Mouse (Mus musculus): ENCODE data around the gene Gnb1l.
"Not testable (repeated sequence)": the region's sequence is repeated elsewhere in the genome, so short reads cannot be mapped to it uniquely, and the experiment has no call there.

Gnb1l gene

DNA sequence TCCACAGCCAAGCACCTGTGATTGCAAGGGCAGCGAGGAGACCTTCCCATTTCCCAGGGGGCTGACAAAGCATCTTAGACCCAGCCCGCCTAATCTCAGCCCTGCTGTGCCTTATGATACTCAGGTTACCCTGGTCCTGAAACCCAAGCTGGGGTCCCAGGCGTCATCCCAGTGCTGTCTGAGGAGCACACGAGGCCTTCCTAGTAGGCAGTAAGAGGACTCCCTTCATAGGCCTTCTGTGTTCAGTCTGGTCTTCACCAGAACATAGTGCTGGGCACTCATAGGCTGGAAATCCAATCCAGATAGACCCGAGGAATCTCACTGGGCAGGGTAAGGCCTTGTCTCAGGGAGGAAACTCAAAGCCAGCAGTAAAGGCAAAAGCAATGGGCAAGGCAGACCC is 14.7 kb upstream of the Gnb1l start:
- DNase-seq: no peak

DNA sequence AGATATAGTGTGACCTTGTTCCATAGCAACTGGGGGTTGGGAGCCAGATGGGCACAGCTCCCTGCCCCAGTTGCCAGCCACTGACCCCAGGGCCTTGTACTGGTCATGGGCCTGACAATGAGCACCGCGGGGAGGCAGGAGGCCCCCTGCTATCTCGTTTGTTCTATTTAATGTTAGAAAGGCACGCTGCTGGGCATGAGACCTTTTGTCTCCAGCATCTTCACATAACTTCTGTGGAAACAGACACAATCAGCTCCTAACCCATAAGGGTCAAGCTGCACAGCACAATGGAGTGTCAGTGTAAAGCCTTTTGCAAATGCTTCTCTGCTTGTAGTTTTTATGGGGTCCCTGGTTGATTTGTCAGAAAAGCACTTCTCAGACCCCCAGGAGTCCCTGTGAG is 14.1 kb upstream of the Gnb1l start:
- DNase-seq: peak in 1 of 2 experiments; percentile 19

DNA sequence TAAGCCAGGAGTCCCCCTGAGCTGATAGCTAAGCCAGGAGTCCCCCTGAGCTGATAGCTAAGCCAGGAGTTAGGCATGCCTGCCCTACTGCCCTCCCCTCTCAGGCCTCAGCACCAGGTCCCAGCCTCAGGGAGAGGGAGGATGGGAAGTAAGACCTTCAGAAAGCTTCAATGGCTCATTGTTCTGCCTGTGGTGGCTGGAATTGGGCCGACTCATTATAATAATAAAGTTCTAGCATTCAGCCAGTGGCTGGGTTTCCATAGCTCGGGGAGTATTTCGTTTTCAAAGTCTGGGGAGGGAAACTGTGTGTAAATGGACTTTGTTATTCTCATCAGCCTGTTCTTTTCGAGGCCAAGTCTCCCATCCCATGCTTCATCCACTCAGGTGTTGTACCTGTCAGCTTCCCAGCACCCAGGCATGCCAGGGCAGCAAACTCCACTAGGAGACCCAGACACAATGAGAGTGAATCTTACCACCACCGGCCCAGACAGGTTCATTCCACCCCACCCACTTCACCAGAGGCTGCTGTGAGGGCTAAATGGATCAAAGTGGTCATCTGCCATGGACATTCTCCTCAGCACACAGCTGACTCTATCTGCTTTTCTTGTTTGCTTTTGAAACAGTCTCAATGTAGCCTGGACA is 13.6 kb upstream of the Gnb1l start:
- DNase-seq: peak in 1 of 2 experiments; percentile 13

DNA sequence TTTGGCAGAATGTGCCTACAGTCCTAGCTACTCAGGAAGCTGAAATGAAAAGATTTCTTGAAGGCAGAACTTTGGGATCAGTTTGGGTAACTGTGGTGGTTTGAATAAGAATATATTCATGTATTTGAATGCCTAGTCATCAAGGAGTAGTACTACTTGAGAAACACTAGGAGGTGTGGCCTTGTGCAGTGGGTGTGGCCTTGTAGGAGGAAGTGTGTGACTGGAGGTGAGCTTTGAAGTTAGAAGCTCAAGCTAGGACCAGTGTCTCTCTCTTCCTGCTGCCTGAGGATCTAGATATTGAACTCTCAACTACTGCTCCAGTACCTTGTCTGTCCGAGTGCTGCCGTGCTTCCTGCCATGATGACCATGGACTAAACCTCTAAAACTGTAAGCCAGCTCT is 12.4 kb upstream of the Gnb1l start:
- no peak for DNase-seq

DNA sequence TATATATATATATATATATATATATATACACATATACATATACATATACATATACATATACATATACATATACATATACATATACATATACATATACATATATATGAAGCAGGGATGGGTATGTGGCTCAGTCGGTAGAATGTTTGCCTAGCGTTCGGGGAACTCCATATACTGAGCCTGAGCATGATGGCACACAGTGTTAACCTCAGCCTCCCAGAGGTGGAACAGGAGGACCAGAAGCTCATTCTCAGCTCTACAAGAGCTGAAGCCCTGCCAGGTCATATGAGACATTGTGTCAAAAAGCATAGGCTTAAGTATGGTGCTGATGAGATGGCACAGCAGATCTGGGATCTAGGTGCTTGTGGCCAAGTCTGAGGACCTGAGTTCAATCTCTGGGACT is 8.2 kb upstream of the Gnb1l start:
- DNase-seq: no peak

DNA sequence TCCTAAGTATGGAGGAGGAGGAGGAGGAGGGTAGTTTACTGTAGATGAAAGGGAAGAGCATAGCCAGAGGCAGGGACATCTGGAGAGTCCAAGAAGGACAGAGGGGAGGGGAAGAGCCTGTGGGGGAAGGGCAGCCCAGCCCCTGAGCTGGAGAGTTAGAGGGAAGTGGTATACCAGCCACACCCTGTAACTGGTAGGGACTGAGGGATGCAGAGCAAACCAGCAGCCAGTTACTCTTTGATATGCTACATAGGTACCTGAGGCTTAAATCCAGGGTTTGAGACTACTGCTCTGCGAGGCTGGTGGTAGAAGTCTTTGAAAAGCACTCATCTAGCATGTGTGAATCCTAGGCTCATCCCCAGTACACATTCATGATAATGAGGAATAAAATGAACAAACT is 7.6 kb upstream of the Gnb1l start:
- DNase-seq: no peak

DNA sequence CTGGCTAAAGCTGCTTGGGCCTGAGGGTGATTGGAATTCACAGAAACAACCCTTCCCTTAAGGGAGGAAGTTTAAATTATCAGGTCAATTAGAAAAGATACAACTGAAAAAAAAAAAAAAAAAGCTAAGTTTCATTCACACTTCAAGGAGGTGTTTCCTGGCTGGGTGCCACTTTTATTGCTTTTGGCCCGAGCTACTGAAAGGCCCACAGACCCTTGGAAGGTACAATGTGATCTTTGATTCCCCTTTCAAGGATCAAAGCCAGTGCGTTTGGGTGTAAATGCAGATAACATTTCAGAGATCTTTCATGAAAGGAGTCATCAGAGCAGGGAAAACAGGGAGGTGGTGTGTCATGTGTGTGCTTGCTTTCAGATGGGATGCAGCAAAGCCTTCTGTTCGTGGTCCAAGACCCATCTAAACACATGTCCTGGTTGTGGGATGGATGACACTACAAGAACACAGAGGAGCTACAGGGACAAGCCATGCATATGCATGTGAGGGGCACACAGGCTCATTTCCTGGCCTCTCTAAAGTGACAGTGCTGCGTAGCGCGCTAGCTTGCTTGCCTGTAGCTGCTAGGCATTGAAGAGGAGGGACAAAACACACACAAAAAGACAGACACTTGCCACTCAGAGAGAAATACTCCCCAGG is 523 bp upstream of the Gnb1l start:
- DNase-seq: peak; percentile 49 to 51

DNA sequence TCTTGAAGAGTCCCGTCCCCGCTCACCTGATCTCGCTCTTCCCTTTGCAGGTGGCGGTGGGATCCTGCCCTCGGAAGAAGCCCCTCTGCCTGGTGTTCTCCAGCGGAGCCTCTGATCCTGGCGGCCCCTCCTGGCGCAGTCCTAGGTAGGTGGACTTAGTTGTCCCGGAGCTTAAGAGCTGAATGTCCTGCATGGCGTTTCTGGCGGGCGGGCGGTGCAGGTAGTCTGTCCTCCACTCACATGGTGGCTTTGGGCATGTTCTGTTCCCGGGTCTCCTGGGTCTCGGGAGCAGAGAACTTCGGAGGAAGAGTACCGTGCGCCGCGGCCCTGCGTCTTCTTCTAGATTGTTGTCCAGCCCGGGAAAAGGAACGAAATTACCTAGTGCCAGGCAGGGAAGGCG is 483 bp downstream of the Gnb1l start:
- DNase-seq: peak; percentile 31 to 61

DNA sequence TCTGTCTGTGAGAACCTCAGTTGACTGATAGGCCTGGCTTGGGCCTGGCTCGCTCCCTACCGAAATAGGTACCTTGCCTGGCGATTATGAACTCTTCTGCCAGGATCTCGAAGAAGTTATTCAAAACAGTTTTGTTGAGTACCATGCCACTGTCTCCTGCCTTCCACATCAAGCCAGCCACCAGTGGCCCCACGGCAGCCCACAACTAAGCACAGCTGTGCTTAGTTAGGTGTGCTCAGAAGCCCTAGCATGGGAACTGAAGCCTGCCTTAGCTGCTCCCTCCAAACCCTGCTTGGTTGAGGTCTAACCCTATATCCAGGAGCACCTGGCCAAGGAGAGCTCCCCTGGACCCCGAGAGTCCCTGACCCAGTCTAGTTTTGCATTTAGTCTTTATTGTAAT is 3.0 kb downstream of the Gnb1l start:
- no peak for DNase-seq

DNA sequence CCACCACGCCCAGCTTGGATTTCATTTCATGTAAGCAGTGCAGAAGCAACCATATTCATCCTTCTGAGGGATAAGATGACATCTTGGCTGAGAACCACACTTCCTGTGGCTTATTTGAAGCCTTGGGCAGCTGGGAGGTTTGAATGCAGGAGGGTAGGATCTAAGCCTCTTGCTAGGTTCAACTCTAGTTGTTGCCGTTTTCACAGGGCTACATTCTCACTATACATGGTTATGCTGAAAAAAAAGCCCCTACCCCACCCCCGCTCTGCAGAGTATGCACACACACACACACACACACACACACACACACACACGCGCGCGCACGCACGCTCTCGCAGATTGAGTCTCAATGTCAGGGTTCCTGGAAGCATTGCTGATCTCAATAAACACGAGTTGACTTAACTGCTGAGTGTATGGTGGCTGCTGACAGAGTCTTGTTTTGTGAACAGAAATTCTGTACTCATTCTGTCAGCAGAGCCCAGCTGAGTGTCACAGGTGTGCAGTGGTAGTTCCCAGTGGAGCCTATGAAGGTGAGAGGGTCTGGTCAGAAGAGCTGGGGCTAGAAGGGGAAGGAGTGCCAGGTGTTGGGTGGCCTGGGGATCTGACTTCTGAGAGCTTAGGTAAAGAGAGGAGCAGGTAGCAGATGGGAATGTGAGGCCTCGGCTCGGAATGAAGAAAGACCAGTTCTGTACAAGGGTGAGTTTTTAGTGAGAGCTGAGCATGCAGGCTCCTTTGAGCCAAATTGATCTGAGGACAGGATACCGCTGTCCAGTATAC is 5.2 kb downstream of the Gnb1l start:
- no peak for DNase-seq

DNA sequence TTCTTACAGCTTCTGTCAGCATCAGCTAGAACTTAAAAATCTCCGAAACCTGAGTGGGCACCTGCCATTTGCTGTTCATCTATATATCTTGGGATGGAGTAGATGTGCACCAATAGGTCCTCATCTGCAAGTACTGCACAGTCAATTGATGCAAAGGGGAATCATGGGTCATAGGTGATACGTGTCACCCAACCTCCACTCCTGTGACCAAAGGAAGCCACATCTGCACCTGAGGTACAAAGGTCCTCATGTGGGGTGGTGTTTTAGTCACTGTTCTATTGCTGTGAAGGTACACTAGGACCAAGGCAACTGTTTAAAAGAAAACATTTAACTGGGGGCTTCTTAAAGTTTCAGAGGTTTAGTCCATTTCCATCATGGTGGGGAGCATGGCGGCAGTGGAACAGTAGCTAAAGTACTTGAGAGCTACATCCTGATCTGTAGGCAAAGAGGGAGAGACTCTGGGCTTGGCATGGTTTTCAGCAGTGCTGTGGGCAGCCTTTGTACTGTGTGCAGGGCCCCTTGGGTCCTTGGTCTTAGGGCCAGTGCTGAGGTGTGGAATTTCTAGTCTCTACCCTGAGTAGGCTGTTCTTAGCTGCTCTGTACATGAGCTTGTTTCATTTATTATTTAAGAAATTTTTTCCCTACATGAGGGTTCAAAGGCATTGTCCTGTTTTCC is 8.1 kb downstream of the Gnb1l start:
- DNase-seq: no peak

DNA sequence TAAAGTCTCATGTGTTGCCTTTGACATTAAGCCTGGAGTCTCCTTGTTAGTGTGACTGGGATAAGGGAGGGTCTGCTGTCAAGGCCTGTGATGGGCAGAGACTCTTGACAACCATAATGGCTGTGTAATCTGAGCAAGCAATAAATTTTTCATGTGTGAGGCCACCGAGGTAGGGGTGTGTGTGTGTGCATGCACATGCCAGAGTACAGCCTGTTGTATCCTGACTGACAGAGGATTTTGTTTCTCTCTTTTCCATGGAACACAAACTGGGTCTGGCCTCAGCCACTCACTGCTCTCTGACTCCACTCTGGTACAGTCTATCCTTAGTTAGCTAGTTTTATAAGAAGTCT is 8.7 kb downstream of the Gnb1l start:
- no peak for DNase-seq

DNA sequence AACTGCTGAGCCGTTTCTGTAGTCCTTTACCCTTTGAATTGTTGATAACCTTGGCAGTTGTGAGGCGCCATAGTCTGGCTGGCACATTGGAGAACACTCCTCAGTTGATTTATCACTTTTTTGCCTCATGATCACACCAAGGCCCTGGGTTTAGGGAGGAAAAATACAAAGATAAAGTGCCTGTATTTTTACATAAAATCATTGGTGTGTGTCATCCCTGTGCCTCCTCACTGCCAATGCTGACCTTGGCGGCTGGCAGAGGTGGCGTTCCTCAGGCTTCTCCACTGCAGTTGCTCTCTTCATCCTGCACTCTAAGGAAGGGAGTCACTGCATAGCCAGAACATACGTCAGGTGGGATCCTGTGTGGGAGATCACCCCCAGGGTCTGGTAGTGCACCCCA is 13.2 kb downstream of the Gnb1l start:
- no peak for DNase-seq

DNA sequence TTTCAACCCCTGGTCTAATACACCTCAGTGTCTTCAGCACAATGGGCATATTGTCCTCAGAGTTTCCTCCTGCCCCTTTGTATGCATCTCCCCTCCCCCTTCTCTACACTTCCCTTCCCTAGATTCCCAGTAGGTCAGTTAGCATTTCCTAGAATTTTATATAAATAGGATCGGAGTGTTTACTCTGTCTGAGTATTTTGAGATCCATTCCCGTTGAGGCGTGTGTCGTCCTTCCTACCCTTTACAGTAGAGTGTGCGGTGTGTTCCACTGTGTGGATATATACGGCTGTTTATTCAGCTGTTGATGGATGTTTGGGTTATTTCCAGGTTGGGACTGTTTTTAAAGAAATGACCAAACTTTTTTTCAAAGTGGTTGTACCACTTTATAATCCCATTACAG is 15.0 kb downstream of the Gnb1l start:
- no peak for DNase-seq

DNA sequence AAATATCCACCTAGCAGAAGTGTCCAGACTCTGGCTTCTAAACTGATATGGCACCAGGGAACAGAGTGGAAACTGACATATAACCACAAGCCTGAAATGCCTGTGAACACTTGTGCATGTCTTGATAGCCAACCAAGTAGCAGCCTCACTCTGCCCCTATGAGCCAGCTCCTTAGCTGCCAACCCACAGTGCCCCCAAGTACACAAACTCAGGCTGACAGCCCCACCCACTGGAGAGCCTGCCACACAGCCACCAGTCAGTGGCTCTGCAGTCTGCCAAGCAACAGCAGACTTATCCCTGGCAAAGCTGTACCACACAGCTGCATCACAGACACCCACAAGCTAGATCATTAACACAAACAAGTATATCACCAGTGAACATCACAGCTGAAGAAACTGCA is 19.6 kb downstream of the Gnb1l start:
- DNase-seq: no peak

DNA sequence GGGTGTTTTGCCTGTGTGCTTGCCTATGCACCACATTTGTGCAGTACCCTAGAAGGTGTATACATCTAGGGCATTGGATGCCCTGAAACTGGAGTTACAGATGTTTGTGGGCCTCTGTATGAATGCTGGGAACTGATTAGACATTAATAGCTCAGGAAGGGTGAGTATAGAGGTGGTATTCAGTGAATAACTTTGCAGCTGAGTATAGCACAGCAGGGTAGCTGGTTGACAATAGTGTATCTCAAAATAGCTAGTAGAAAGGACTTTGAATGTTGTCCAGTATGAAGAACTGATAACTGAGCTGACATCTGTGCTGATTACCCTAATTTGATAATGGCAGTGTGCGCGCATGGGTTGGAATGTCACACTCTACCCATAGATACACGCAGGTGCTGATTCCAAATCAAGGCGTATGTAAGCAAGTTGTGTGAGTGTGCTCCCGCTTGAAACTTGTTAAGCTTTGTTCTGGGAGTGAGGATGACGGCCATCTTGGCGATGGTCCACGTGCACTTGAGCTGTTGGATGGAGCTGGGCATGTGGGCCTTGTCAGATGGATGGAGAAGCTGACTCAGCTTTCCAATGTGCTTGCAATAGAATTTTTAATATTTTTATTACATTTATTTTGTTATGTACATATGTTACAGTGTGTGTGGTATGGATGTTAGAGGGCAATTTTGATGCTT is 25.2 kb downstream of the Gnb1l start:
- no peak for DNase-seq

DNA sequence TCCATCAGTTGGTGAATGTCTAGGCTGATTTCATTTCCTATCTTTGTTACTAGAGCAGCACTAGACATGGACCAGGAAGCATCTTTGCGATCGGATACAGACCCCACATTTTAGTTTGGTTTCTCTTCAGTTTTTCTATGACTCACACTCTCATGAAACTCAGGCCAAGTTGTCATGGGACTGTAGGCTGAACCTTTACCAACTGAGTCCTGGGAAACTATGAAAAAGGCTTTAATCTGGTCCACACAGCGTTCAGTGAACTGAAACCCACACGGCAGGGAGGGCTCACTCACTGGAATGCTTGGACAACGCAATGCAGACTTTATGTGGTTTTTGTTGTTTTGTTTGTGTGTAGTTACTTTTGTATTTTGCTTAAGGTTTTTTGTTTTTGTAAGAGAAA is 30.1 kb downstream of the Gnb1l start:
- no peak for DNase-seq

DNA sequence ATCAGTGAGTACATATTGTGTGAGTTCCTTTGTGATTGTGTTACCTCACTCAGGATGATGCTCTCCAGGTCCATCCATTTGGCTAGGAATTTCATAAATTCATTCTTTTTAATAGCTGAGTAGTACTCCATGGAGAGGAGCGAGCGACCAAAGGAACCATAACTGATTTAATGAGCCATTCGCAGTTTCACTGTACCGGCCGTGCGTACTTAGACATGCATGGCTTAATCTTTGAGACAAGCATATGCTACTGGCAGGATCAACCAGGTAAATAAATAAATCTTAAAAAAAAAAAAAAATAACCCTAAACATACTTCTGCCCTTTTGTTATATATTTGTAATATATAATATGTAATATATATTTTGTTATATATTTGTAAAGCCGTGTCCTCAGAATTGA is 34.5 kb downstream of the Gnb1l start:
- DNase-seq: not testable (repeated sequence)

DNA sequence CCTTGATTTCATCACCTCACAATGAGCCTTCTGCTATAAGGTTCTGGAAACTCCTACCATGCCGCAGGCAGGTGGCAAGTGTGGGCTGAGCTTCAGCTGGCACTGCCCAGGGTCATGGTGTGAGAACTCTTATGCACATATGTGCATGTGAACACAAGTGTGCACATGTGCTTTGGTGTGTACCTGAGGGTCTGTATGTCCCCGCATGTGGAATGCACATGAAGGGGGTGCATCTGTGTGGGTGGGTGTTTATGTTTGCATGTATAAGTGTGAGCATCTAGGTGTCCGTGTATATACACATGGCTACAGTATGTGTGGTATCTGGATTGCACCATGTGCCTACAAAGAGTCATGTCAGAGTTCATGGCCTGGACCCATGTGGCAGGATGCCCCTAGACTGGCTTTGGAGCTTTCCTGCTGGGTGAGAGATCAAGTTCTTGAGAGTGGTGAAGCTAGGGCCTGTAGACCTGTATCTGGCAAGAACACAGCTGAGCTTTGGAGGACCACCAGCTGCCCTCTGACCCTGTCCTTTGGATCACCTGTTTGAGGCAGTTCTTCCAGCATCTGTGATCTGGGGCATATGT is 39.0 kb downstream of the Gnb1l start:
- no peak for DNase-seq

DNA sequence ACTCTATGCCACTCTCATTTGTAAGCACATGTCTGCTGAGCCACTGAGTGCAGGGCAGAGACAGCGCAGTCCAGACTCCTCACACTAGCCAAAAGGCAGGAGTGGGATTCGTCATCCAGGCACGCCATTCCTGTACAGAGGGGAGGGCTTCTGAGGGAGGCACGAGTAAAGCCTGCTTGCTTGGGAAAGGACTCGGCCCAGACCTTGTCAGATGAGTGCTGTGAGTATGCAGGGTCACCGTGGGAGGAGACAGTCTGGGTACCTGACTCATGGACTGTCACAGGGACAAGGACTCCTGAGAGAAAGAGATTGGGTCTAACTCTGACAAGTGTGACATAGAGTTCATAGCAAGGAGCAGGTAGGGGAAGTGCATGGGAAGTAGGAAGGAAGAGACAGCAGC is 40.8 kb downstream of the Gnb1l start:
- no peak for DNase-seq

DNA sequence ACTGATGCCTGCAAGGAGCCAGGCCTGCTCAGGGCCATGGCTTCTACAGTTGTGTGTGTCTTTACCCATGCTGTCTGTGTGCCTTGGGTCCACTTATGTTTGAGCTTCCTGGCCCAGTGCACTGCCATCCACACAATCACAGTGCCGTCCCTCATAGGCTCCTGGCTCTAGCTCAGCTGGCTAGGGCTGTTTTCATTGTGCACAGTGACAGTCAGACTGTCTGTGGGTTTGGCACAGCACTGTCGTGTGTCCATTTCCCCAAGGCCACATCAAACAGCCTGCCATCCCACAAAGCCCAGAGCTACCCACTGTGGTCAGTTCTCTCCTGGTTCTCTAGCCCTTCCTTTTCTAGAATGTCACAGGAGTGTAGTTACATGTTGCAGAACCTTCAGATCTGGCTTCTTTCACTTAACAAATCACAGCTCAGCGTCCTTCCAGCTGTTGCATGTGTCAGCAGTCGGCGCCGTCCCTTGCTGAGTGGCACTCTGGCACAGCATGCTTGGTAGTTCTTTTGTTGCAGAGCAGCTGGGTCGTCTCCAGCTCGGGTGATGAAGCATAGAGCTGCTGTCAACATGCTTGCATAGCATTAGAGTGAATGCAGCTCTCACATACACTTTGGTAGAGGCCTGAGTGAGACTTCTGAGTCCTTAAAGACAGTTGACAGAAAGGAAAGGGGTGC is 44.8 kb downstream of the Gnb1l start:
- no peak for DNase-seq

DNA sequence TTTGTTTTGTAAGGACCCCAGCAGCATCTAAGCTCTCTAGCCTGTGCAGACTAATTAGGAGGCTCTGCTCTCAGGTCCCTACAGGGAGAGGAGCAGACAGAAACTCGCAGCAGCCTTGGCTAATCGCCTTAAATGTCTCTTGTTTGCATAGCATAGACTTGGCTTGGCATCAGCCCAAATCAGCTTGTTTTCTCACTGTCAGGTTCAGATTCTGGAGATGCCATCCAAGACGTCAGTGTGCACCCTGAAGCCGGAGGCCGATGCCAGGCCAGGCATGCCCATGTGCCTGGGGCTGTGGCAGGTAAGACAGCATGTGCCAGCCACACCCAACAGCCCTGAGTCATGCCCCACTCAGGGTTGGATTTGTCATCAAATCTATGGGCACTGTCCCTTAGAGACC is 49.4 kb downstream of the Gnb1l start:
- DNase-seq: peak in 1 of 2 experiments; percentile 33
